Mouse (Mus musculus): ENCODE results near the gene Gpr89.

DNA sequence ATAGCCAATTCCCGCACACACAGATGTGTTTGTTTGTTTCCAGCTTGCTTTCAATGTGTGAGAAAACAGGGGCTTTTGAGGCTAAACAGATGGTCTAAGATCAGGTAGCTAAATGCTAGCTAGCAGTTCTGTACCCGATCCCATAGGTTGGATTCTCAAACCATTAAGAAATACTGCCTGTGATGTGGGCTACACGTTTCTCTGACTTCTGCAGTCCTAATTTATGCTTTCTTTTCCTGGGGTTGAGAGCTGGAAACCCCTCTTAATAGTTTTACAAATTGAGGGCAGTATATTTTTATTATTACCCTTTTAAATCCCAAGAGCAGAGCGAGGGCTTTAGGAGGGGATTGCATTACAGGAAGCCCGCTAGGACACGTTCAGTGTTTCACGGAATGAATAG is 15.8 kb upstream of the Gpr89 start:
- TF ChIP-seq GATA1 (IDR thresholded peaks at IDR 0.05; ENCODE audit: low read length) (no peak), TAL1 (IDR thresholded peaks at IDR 0.05; ENCODE audit: low read length) (no peak)

All from erythroblast, embryonic 14.5 days (primary cell).